Mouse (Mus musculus) stomach, embryonic 15.5 days (tissue): ENCODE results near the gene C1ql4. TPM values are rescaled to one million over a fixed set of nuclear protein-coding genes. Genes with fewer than 3 reads are reported as not detected.

Experiments
- ATAC-seq: fragments of 200-750 bp; cut with Nextera tagmentation; 2 replicates; pipeline ENCODE4 v1.8.0; 2017; ENCODE audit warnings: low read depth, moderate number of reproducible peaks, moderate TSS enrichment; ENCODE audit not compliant: insufficient read depth, low FRiP score
- H3K27ac ChIP-seq: fragments of 300-500 bp; sonication (generic); 2 replicates; pipeline ENCODE4 v1.5.1; 2015; ENCODE audit warnings: mild to moderate bottlenecking, inconsistent platforms
- H3K27me3 ChIP-seq: fragments of 300-500 bp; sonication (generic); replicated peaks from 2 replicates; pipeline ENCODE4 v1.6.1; 2015; ENCODE audit warnings: inconsistent platforms
- H3K36me3 ChIP-seq: fragments of 300-500 bp; sonication (generic); 2 replicates; pipeline ENCODE4 v1.6.1; 2015; ENCODE audit warnings: inconsistent platforms
- H3K4me1 ChIP-seq: fragments of 300-500 bp; sonication (generic); 2 replicates; pipeline ENCODE4 v1.6.1; 2015; ENCODE audit warnings: inconsistent platforms
- H3K4me2 ChIP-seq: fragments of 300-500 bp; sonication (generic); 2 replicates; pipeline ENCODE4 v1.6.1; 2015; ENCODE audit warnings: mild to moderate bottlenecking, inconsistent platforms
- H3K4me3 ChIP-seq: fragments of 300-500 bp; sonication (generic); replicated peaks from 2 replicates; pipeline ENCODE4 v1.5.1; 2015; ENCODE audit warnings: inconsistent platforms
- H3K9ac ChIP-seq: fragments of 300-500 bp; sonication (generic); 2 replicates; pipeline ENCODE4 v1.6.1; 2015; ENCODE audit warnings: inconsistent platforms
- H3K9me3 ChIP-seq: fragments of 300-500 bp; sonication (generic); 2 replicates; pipeline ENCODE4 v1.6.1; 2016; ENCODE audit warnings: inconsistent platforms
- WGBS: fragments of 180-500 bp; shearing (Covaris S2); methylation state at CpG from one replicate; pipeline ENCODE4 v1.1.7; 2015; 5-methylcytosine and 5-hydroxymethylcytosine counted together
- polyA plus RNA-seq: library from polyadenylated mRNA; unstranded; fragments of >200 nt; fragmentation: Nextera tagmentation; extraction: Ambion mirVana; gene quantifications from 2 replicates; pipeline ENCODE4 v1.2.1, GENCODE M21; 2015

The C1ql4 gene
- polyA plus RNA-seq, 1 experiment from 2014 or later, result not detected

DNA sequence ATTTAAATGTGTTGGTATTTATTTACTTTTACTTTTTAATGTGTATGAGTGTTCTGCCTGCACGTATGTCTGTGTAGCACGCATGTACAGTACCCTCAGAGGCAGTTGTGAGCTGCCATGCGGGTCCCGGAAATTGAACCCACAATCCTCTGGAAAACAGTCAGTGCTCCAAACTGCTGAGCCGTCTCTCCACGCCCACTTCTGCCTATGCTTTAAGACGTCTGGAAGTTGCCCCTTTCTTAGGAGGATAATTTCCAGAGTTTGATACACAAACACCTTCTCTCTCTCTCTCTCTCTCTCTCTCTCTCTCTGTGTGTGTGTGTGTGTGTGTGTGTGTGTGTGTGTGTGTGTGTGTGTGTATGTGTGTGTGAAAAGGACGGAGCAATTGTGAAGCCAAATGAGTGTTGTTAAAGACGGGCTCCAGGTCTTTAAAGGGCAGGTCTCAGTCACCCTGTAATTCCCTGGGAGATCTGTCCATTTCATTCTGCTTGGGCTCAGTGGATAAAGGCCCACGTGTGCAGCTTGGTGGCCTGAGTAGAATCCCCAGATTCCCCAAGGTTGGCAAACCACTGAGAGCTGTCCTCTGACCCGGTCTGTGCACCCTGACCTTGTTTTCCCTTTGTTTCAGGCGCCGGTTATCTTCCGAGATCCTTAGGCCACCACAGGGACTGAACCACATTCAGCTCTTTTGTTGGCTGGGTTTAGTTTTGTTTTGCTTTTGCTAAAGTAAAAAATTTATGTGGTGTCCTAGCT is 26.9 kb upstream of the C1ql4 start:
- H3K9me3 ChIP-seq, result no peaks in the 10 kb centered on the region
- no peak for ATAC-seq
- WGBS, result 47% methylated on average over 14 of the region's 14 CpGs
- H3K4me3 ChIP-seq, result no peak overlapping the region
- no peak overlapping the region for H3K9ac ChIP-seq
- no peaks in the 10 kb centered on the region for H3K27me3 ChIP-seq
- H3K4me2 ChIP-seq, result no peak overlapping the region
- H3K36me3 ChIP-seq, result no peaks in the 10 kb centered on the region
- H3K4me1 ChIP-seq, result no peaks in the 10 kb centered on the region
- 0 out of 2 replicates have a peak overlapping the region, but pooled peaks have one; percentile 32 for H3K27ac ChIP-seq

DNA sequence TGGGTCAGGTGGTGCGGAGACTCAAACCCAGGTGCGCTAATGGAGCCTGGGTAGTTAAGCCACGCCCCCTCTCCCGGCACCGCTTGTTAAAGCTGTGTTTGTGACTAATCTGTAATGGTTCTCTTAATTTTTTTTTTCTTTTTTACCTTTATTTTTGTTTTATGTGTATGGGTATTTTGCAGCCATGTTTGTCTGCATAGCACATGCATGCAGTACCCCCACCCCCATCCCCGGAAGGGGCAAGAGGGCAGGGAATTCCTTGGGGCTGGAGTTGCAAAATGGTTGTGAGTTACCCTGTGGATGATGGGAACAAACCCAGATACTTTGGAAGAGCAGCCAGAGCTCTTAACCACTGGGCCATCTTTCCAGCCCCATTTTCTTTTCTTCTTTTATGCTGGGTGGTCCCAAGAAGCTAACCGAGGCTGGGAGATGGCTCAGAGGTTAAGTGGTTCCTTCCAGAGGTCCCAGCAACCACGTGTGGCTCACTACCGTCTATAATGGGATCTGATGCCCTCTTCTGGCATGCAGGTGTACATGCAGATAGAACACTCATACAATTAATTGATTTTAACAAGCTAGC is 25.9 kb upstream of the C1ql4 start:
- H3K4me3 ChIP-seq, result no peak overlapping the region
- no peaks in the 10 kb centered on the region for H3K4me1 ChIP-seq
- no peak overlapping the region for H3K27ac ChIP-seq
- no peak overlapping the region for H3K9ac ChIP-seq
- 8% methylated on average over 9 of the region's 9 CpGs for WGBS
- no peak for ATAC-seq
- peak overlapping the region; percentile 19; the same call in 1 of the 2 replicates for H3K4me2 ChIP-seq
- no peaks in the 10 kb centered on the region for H3K9me3 ChIP-seq
- no peaks in the 10 kb centered on the region for H3K36me3 ChIP-seq
- no peaks in the 10 kb centered on the region for H3K27me3 ChIP-seq

DNA sequence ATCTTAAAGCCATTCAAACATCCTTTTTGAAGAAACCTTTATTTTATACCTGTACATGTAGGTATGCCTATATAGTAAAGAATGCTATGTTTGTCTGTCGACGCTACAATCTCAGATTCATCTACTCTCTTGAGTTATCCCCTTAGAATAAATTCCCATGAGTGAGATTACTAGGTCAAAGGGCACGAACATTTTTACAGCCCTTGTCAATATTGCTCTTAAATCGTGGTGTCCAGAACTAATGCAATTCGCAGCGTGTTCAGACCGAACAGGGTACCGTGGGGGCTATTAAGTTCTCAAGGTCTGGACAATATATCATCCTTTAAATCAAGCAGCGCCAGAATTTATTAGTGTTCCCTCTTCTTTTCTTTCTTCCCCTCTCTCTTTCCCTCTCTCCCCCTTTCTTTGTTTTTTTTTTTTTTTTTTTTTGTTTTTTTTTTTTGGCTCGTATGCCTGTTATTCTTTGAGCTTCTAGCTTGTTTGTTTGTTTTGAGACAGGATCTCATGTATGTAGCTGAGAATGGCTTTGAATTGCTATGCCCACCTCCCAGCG is 25.3 kb upstream of the C1ql4 start:
- Histone ChIP-seq H3K27me3 (no peaks in the 10 kb centered on the region), H3K4me1 (no peaks in the 10 kb centered on the region), H3K27ac (no peak overlapping the region), H3K9me3 (no peaks in the 10 kb centered on the region), H3K4me3 (no peak overlapping the region), H3K4me2 (peak overlapping the region; percentile 19; the same call in 1 of the 2 replicates), H3K36me3 (no peaks in the 10 kb centered on the region), H3K9ac (no peak overlapping the region)
- WGBS, result 54% methylated on average over 11 of the region's 11 CpGs
- no peak for ATAC-seq

DNA sequence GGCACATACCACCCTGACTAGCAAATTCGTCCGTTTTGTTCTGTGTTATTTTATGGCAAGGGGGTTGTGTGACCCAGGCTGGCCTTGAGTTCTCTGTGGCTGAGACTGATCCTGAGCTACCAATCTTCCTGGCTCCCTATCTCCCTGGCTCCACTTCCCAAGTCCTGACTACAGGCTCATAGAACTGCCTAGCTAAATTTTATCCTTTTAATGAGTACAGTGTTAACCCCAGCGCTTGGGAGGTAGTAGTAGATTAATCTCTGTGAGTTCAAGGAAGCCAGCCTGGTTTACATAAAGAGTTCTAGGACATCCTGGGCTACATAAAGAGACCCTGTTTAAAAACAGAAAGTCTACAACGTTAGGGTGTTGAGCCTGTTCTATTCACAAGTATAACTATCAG is 24.2 kb upstream of the C1ql4 start:
- H3K4me1 ChIP-seq, result no peaks in the 10 kb centered on the region
- no peak overlapping the region for H3K27ac ChIP-seq
- H3K9ac ChIP-seq, result no peak overlapping the region
- no peaks in the 10 kb centered on the region for H3K27me3 ChIP-seq
- H3K4me2 ChIP-seq, result no peak overlapping the region
- H3K36me3 ChIP-seq, result no peaks in the 10 kb centered on the region
- no peak for ATAC-seq
- no peak overlapping the region for H3K4me3 ChIP-seq
- no peaks in the 10 kb centered on the region for H3K9me3 ChIP-seq
- WGBS, result 51% methylated on average over 4 of the region's 4 CpGs

DNA sequence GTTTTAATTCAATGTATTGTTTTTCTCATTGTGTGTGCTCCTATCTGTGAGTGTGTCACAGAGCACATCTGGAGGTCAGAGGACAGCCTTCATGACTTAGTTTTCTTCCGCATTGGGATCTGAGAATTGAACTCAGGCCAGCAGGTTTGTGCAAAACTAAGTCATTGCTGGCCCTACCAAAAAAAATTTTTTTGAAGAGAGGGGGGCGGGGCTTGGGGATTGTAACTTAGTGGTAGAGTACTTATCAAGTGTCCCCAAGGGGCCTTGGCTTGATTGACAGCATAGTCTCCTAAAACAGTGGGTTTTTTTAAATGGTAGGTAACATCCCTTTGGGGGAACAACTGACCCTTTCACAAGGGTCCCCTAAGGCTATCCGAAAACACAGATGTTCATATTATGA is 23.5 kb upstream of the C1ql4 start:
- no peak overlapping the region for H3K27ac ChIP-seq
- H3K36me3 ChIP-seq, result no peaks in the 10 kb centered on the region
- no peak overlapping the region for H3K9ac ChIP-seq
- no peak for ATAC-seq
- H3K4me3 ChIP-seq, result no peak overlapping the region
- no peaks in the 10 kb centered on the region for H3K27me3 ChIP-seq
- no peaks in the 10 kb centered on the region for H3K4me1 ChIP-seq
- WGBS, result 79% methylated on average over 3 of the region's 3 CpGs
- no peak overlapping the region for H3K4me2 ChIP-seq
- no peaks in the 10 kb centered on the region for H3K9me3 ChIP-seq

DNA sequence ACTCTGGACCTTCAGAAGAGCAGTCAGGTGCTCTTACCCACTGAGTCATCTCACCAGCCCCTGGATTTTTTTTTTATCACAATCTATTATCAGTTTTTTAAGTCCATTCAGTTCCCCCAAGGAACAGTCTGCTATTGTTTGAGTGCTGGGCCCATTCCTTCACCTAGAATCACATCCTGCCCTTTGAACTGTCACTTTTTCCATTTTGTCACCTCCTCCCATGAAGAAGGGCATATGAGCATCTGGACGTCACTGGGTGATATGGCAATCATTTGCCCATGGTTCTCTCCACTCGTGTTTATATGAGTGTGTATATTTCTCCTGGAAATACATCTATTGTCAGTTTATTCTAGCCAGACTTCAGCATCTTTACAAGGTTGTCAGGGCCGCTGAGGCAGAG is 20.2 kb upstream of the C1ql4 start:
- no peaks in the 10 kb centered on the region for H3K4me1 ChIP-seq
- no peaks in the 10 kb centered on the region for H3K9me3 ChIP-seq
- no peaks in the 10 kb centered on the region for H3K36me3 ChIP-seq
- H3K4me2 ChIP-seq, result no peak overlapping the region
- ATAC-seq, result no peak
- no peaks in the 10 kb centered on the region for H3K27me3 ChIP-seq
- H3K9ac ChIP-seq, result no peak overlapping the region
- no peak overlapping the region for H3K27ac ChIP-seq
- no peak overlapping the region for H3K4me3 ChIP-seq
- WGBS, result 71% methylated on average over 3 of the region's 3 CpGs

DNA sequence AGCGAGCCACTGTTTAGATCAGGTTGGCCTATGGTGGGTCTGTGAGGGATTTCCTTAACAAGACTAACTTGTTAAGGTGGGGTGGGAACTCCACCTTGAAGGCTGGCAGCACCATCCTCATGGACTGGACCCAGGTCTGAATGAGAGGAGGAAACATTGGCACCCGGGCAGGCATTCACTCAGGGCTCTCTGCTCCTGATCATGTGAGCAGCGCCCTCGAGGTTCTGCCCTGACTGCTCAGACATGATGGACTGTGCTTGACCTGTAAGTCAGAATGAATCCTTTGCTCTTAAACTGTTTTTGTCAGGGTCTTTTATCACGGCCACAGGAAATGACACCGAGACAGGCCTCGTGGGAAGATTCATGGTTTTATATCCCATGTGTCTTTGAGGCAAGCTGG is 17.6 kb upstream of the C1ql4 start:
- ATAC-seq, result no peak

DNA sequence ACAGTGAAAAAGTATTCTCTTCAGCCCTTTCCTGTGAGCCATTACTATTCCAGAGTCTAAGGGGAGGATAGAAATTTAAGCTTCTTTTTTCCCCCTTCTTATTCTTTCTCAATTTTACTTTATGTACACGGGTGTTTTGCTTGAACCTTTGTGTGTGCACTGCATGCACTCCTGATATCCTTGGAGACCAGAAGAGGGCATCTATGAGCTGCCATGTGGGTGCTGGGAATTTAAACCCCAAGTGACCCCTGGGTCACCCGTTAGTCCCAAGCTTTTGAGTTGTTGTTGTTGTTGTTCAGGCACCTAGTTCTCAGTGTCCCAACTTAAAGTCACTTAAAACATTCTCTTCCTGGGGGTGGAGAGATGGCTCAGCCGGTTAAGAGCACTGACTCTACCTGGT is 12.4 kb upstream of the C1ql4 start:
- 40% methylated on average over 3 of the region's 3 CpGs for WGBS
- peak overlapping the region; percentile 74 for H3K4me2 ChIP-seq
- no peaks in the 10 kb centered on the region for H3K9me3 ChIP-seq
- no peak overlapping the region for H3K9ac ChIP-seq
- peak overlapping the region; percentile 35 for H3K4me3 ChIP-seq
- peaks cover 40% of the 10 kb centered on the region for H3K27me3 ChIP-seq
- no peak for ATAC-seq
- H3K27ac ChIP-seq, result no peak overlapping the region
- peaks cover 35% of the 10 kb centered on the region for H3K4me1 ChIP-seq
- no peaks in the 10 kb centered on the region for H3K36me3 ChIP-seq

More for the DNA sequence above, 17.6 kb upstream of the C1ql4 start:
- Histone ChIP-seq H3K9me3 (no peaks in the 10 kb centered on the region), H3K9ac (no peak overlapping the region), H3K4me3 (no peak overlapping the region), H3K4me1 (no peaks in the 10 kb centered on the region), H3K27me3 (no peaks in the 10 kb centered on the region), H3K36me3 (no peaks in the 10 kb centered on the region), H3K27ac (no peak overlapping the region), H3K4me2 (no peak overlapping the region)
- 37% methylated on average over 7 of the region's 7 CpGs for WGBS

DNA sequence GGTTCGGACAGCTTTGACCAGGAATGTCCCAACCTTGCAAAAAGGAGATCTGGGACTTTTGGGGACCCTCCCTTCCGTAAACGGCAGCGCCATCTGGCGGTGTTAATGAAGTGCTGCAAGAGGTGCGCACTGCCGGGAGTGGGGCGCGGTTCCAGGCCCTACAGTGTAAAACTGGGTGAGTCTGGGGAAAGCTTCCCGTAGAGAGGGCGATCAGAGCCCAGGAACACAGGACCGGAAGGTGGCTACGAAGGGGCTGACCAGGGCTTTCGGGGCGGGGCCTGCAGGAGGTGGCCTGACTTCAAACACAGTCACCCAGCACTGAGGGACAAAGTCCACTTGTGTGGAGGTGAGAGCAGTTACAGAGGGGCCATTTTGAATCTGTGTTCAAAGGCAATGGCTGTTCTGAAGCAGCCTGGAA is 11.5 kb upstream of the C1ql4 start:
- Histone ChIP-seq H3K36me3 (no peaks in the 10 kb centered on the region), H3K9me3 (no peaks in the 10 kb centered on the region), H3K9ac (no peak overlapping the region), H3K4me1 (peaks cover 39% of the 10 kb centered on the region), H3K4me3 (peak overlapping the region; percentile 35), H3K4me2 (peak overlapping the region; percentile 74), H3K27ac (peak overlapping the region; percentile 78), H3K27me3 (peaks cover 46% of the 10 kb centered on the region)
- WGBS, result 2% methylated on average over 15 of the region's 15 CpGs
- ATAC-seq, result peak; percentile 93

DNA sequence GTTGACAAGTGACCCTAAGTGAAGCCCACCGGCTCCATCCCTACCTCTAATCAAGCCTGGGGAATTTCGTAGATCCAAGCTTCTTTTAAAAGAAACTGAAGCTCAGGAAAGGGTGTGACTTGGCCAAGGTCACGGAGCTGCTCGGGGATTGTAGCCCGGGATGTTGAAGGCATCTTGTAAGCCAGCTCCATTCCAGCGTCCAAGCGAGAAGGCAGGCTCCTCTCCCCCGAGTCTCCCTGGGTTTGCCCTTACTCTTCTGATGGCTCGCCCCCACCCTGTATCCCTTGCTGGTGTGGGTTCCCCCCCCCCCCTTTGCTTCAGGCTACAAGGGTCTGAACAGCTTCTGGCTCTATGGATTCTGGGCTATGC is 10.9 kb upstream of the C1ql4 start:
- H3K4me3 ChIP-seq, result peak overlapping the region; percentile 35
- no peaks in the 10 kb centered on the region for H3K36me3 ChIP-seq
- WGBS, result 2% methylated on average over 9 of the region's 9 CpGs
- no peak overlapping the region for H3K9ac ChIP-seq
- no peak for ATAC-seq
- peak overlapping the region; percentile 74 for H3K4me2 ChIP-seq
- H3K27me3 ChIP-seq, result peaks cover 52% of the 10 kb centered on the region
- H3K4me1 ChIP-seq, result peaks cover 44% of the 10 kb centered on the region
- no peak overlapping the region for H3K27ac ChIP-seq
- H3K9me3 ChIP-seq, result no peaks in the 10 kb centered on the region

DNA sequence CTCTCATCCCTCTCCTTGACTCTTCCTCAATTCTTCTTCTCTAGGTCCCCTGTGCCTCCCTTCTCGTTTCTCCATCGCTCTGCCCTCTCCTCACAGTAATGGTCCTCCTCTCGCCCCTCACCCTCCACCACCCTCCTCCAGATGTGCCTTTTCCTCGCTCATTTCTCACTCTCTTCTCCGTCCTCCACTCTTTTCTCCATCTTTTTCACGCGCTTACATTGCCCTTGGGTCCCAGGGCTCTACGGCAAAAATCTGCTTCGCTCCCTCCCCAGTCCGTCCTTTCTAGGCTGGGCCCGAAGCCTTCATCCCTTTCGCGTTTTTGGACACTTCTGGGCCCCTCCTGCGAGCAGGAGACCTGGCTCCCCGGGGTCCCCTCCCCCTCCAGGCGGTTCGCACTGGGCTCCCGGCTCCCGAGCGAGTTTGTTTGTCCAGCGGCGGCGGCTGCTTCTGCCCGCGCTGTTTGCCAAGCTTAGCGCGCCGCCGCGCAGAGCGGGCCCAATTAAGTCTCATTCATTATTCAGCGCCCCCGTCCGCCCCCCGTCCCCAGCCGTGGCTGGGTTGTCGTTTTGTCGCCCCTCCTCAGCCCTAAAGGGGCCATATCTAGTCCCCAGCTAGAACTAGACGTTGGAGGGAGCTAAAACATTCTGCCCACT is 10.3 kb upstream of the C1ql4 start:
- Histone ChIP-seq H3K27me3 (peaks cover 57% of the 10 kb centered on the region), H3K4me2 (peak overlapping the region; percentile 74), H3K4me1 (peaks cover 47% of the 10 kb centered on the region), H3K27ac (no peak overlapping the region), H3K9ac (0 out of 2 replicates have a peak overlapping the region, but pooled peaks have one; percentile 22), H3K4me3 (peak overlapping the region; percentile 35), H3K36me3 (no peaks in the 10 kb centered on the region), H3K9me3 (no peaks in the 10 kb centered on the region)
- ATAC-seq, result no peak
- WGBS, result 2% methylated on average over 39 of the region's 39 CpGs
